Mouse (Mus musculus): ENCODE measurements at regions not wholly inside any gene's neighbourhood (a gene's known extent, or its start where the extent isn't known, plus 50 kb on each side); places are given as distances from the start of the nearest gene placed in this dataset.

- TF ChIP-seq USF1 (IDR thresholded peaks at IDR 0.05; ENCODE audit: low read depth, low read length) = no peak
- TF ChIP-seq POLR2AphosphoS5 (IDR thresholded peaks at IDR 0.05; ENCODE audit: borderline replicate concordance, low read depth, low read length) = no peak
- no peak for TF ChIP-seq JUND (IDR thresholded peaks at IDR 0.05; ENCODE audit: low read depth, low read length)
- peak; percentile 46; the same call in 1 of the 2 replicates for TF ChIP-seq HCFC1 (IDR thresholded peaks at IDR 0.05; ENCODE audit: low read depth, low read length)
- no peak for TF ChIP-seq CTCF (IDR thresholded peaks at IDR 0.05 in 2 of 3, conservative IDR thresholded peaks at IDR 0.05 in 1 of 3; ENCODE audit: control insufficient read depth in 1 of 3, insufficient read depth in 1 of 3, low read depth in 2 of 3, low read length in 3 of 3, poor library complexity in 1 of 3, severe bottlenecking in 1 of 3)
These were observed 74.6 kb upstream of the Sertad2 start for GRCm38 (mm10) chr11:20468319-20469018.

All from MEL (cell line).